13 mouse cellular contexts compared by ENCODE assay signal in genomic region chr14:43933399-43933798, GRCm38 (mm10). TPM values are rescaled to one million over a fixed set of nuclear protein-coding genes. Genes with fewer than 3 reads are reported as not detected.
"Had no signal": no experiment of that assay in that cellular context is flagged by ENCODE, and none has a peak within 500 bp of the region (broad histone marks: within the 10 kb centered on the region; RNA-seq: fewer than 3 reads in every experiment).

No protein-coding gene starts in this region.

RNA-seq across cellular contexts. Expression of gene Ear10, which starts 10.0 kb away (rescaled TPM):
- polyA plus RNA-seq: neural tube, embryonic 13.5 days; neural tube, embryonic 14.5 days; neural tube, embryonic 15.5 days; small intestine, adult 2 months; spleen, adult 2 months; stomach, embryonic 14.5 days; stomach, embryonic 15.5 days; stomach, embryonic 16.5 days; stomach, postnatal 0 days; thymus, adult 2 months; thymus, postnatal 0 days; urinary bladder, adult 2 months had no signal

RNA-seq across cellular contexts. Expression of gene Ang5, which starts 23.5 kb away (rescaled TPM):
- polyA plus RNA-seq: neural tube, embryonic 13.5 days; neural tube, embryonic 14.5 days; neural tube, embryonic 15.5 days; small intestine, adult 2 months; spleen, adult 2 months; stomach, embryonic 14.5 days; stomach, embryonic 15.5 days; stomach, embryonic 16.5 days; stomach, postnatal 0 days; testis, adult 2 months; thymus, adult 2 months; thymus, postnatal 0 days; urinary bladder, adult 2 months had no signal

RNA-seq across cellular contexts. Expression of gene Ear1, which starts 58.1 kb away (rescaled TPM):
- polyA plus RNA-seq: neural tube, embryonic 14.5 days; small intestine, adult 2 months; stomach, embryonic 14.5 days; testis, adult 2 months had no signal
